Mouse (Mus musculus) heart, postnatal 0 days (tissue): ENCODE results near the gene Dcaf11. TPM values are rescaled to one million over a fixed set of nuclear protein-coding genes. Genes with fewer than 3 reads are reported as not detected.

ENCODE experiments used
- ATAC-seq: fragments of 200-750 bp; cut with Nextera tagmentation; 2 replicates; pipeline ENCODE4 v1.8.0; 2017; ENCODE audit warnings: low read depth, moderate number of reproducible peaks, moderate library complexity; ENCODE audit not compliant: insufficient read depth
- DNase-seq: peaks from one replicate; pipeline ENCODE4 v3.0.0-alpha.2; 2016; ENCODE audit warnings: low spot score
- H3K27ac ChIP-seq: fragments of 300-500 bp; sonication (generic); 2 replicates; pipeline ENCODE4 v1.5.1; 2014; ENCODE audit warnings: low read depth, mild to moderate bottlenecking
- H3K27me3 ChIP-seq: fragments of 300-500 bp; sonication (generic); 2 replicates; pipeline ENCODE4 v1.6.1; 2014; ENCODE audit warnings: low read length, mixed read lengths; ENCODE audit not compliant: control insufficient read depth, insufficient read depth
- H3K36me3 ChIP-seq: fragments of 300-500 bp; sonication (generic); replicated peaks from 2 replicates; pipeline ENCODE4 v1.6.1; 2014; ENCODE audit warnings: low read length, mixed read lengths; ENCODE audit not compliant: control insufficient read depth, insufficient read depth
- H3K4me1 ChIP-seq: fragments of 300-500 bp; sonication (generic); 2 replicates; pipeline ENCODE4 v1.6.1; 2014; ENCODE audit warnings: antibody characterized with exemption; ENCODE audit not compliant: control insufficient read depth, insufficient read depth
- H3K4me2 ChIP-seq: fragments of 300-500 bp; sonication (generic); 2 replicates; pipeline ENCODE4 v1.6.1; 2014; ENCODE audit warnings: low read depth, mild to moderate bottlenecking, low read length, moderate library complexity
- H3K4me3 ChIP-seq: fragments of 300-500 bp; sonication (generic); 2 replicates; pipeline ENCODE4 v1.5.1; 2014; ENCODE audit warnings: low read depth, low read length
- H3K9ac ChIP-seq: fragments of 300-500 bp; sonication (generic); replicated peaks from 2 replicates; pipeline ENCODE4 v1.6.1; 2014; ENCODE audit warnings: low read depth, low read length, mixed read lengths
- H3K9me3 ChIP-seq: fragments of 300-500 bp; sonication (generic); replicated peaks from 2 replicates; pipeline ENCODE4 v1.6.1; 2016; ENCODE audit warnings: low read length; ENCODE audit not compliant: control insufficient read depth
- CTCF ChIP-seq: IDR thresholded peaks from 2 replicates; pipeline ENCODE4 v1.5.1; 2016; ENCODE audit warnings: antibody characterized with exemption, control low read depth, low read depth
- EP300 ChIP-seq: IDR thresholded peaks from 2 replicates; pipeline ENCODE4 v1.6.1; 2016; ENCODE audit warnings: antibody characterized with exemption, low read depth
- WGBS: fragments of 180-500 bp; shearing (Covaris S2); extraction: QIAGEN DNeasy Blood & Tissue Kit; methylation state at CpG from one replicate; pipeline ENCODE4 v1.1.7; 2014; 5-methylcytosine and 5-hydroxymethylcytosine counted together
- polyA plus RNA-seq: library from polyadenylated mRNA; unstranded; fragments of >200 nt; fragmentation: Nextera tagmentation; extraction: Ambion mirVana; gene quantifications from 2 replicates; pipeline ENCODE4 v1.2.1, GENCODE M21; 2015
- total RNA-seq: library from RNA; depleted of rRNA; stranded (reverse); fragments of >200 nt; gene quantifications from 2 replicates; pipeline ENCODE4 v1.2.3, GENCODE M21; 2014; ENCODE audit warnings: low replicate concordance

Dcaf11 gene
- total and polyA plus RNA-seq, 2 experiments from 2014 or later = 74.4 to 81.6 TPM

GRCm38 (mm10) chr14:55590748-55591330 is 31.0 kb downstream of the Dcaf11 start, which contains the start of gene Psme2:
TSS of gene Psme2 (minus strand) at chr14:55591113.
- DNase-seq = peak; percentile 100
- ATAC-seq = peak; percentile 94
- Histone ChIP-seq H3K4me2 (peak within 1 kb of the TSS; percentile 93), H3K4me3 (peak within 1 kb of the TSS; percentile 79), H3K9ac (peak within 1 kb of the TSS; percentile 72), H3K27ac (peak within 1 kb of the TSS; percentile 96), H3K9me3 (no peaks in the 10 kb centered on the region), H3K27me3 (no peaks in the 10 kb centered on the region), H3K4me1 (peaks cover 14% of the 10 kb centered on the region), H3K36me3 (peaks cover 38% of the 10 kb centered on the region)
- WGBS = 0% methylated on average over 22 of the region's 22 CpGs
- TF ChIP-seq CTCF (no peak; the same call in 1 of the 2 replicates), EP300 (no peak)

DNA sequence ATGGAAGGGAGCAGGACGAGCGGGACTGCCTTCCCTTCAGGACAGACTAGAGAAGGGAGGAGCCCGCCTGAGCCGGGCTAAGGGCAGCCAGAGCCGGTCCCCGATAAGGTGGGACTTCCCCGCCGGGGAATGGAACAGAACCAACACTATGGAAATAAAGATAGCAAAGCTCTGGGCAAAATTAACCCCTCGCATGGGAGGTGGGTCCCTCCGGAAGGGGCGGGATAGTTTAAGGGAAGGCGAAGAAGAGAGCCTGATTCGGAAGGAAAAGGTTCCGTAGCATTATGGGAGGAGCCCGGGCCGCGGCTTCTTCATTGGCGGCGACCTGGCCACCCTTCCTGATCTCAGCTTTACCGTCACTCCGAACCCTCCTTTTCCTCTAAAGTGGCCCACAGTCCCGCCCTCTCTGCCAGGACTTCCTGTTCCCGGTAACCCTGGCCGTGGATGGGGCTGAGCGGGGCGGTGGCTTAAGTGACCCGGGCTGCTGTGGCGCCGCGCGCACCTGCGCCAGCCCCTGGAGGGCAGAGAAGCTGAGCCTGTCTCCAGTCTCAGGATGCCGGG is 31.6 kb downstream of the Dcaf11 start, which contains the start of gene Rnf31:
Gene Rnf31 (plus strand): TSS at position 378 of the 561 bp plus-strand sequence.
- Histone ChIP-seq H3K4me2 (peak within 1 kb of the TSS; percentile 93), H3K27ac (peak within 1 kb of the TSS; percentile 96), H3K4me3 (peak within 1 kb of the TSS; percentile 79), H3K36me3 (peaks cover 44% of the 10 kb centered on the region), H3K9me3 (no peaks in the 10 kb centered on the region), H3K9ac (peak within 1 kb of the TSS; percentile 72), H3K27me3 (no peaks in the 10 kb centered on the region), H3K4me1 (peaks cover 12% of the 10 kb centered on the region)
- DNase-seq (peak; percentile 99), ATAC-seq (peak; percentile 86)
- peak; percentile 82; the same call in 1 of the 2 replicates for TF ChIP-seq EP300
- TF ChIP-seq CTCF = no peak
- WGBS = under 1% methylated on average over 33 of the region's 33 CpGs

GRCm38 (mm10) chr14:55592226-55592625 is 32.4 kb downstream of the Dcaf11 start:
- WGBS = 3% methylated on average over 16 of the region's 16 CpGs
- Histone ChIP-seq H3K4me2 (peak overlapping the region; percentile 93), H3K9ac (peak overlapping the region; percentile 72), H3K4me1 (peaks cover 12% of the 10 kb centered on the region), H3K9me3 (no peaks in the 10 kb centered on the region), H3K27me3 (no peaks in the 10 kb centered on the region), H3K36me3 (peaks cover 52% of the 10 kb centered on the region), H3K4me3 (peak overlapping the region; percentile 79), H3K27ac (peak overlapping the region; percentile 96)
- DNase-seq = no peak
- ATAC-seq = no peak
- TF ChIP-seq CTCF (no peak), EP300 (no peak)

DNA sequence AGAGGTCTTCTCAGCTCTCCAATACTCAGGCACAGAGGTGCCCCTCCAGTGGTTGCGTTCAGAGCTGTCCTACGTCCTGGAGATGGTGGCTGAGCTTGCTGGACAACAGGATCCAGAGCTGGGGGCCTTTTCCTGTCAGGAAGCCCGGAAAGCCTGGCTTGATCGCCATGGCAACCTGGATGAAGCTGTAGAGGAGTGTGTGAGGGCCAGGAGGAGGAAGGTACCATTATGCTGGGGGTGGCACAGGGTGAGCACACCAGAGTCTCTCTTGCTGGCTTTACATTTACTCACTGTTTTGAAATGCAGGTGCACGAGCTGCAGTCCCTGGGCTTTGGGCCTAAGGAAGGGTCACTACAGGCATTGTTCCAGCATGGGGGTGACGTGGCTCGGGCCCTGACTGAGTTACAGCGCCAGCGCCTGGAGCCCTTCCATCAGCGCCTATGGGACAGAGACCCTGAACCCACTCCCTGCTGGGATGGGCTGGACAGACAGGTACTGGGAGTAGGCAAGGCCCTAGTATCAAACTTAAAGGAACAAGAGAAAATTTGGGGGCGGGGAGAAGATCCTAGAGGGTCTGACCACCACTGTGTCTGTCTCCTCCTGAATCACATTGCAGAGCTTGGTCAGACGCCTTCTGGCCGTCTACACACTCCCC is 36.4 kb downstream of the Dcaf11 start:
- Histone ChIP-seq H3K27ac (no peak overlapping the region), H3K9ac (no peak overlapping the region), H3K4me1 (peaks cover 12% of the 10 kb centered on the region), H3K4me3 (no peak overlapping the region), H3K9me3 (no peaks in the 10 kb centered on the region), H3K4me2 (no peak overlapping the region), H3K36me3 (peaks cover 76% of the 10 kb centered on the region), H3K27me3 (no peaks in the 10 kb centered on the region)
- ATAC-seq (no peak), DNase-seq (no peak)
- 69% methylated on average over 13 of the region's 13 CpGs for WGBS
- TF ChIP-seq EP300 (no peak), CTCF (no peak)

DNA sequence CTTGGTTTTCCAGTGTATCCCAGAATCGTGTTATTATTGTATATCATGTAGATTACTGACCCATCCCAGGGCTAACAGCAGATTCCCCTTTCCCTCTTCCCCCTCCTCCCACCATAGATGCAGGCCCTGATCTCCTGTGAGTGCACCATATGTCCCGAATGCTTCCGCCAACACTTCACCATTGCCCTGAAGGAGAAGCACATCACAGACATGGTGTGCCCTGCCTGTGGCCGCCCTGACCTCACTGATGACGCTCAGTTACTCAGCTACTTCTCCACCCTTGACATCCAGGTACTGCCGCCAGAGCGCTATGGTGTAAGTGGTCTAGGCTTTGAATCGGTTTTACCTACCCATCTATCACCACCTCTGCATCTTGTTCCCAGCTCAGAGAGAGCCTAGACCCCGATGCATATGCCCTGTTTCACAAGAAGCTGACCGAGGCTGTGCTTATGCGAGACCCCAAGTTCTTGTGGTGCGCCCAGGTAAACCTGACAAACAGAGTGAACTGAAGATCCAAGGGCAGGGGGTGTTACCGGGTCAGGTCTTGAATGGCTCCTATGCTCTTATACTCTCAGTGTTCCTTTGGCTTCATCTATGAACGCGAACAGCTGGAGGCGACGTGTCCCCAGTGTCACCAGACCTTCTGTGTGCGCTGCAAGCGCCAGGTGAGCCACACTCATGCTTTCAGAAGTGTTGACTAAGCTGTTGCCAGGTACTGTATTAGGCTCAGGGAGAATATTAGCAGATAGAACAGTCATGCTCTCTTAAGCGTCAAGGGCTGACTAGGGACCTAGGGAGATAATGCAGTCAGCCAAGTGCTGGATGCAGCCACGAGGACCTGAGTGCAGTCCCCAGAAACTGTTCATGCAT is 39.0 kb downstream of the Dcaf11 start:
- Histone ChIP-seq H3K9me3 (no peaks in the 10 kb centered on the region), H3K4me1 (no peaks in the 10 kb centered on the region), H3K36me3 (peaks cover 94% of the 10 kb centered on the region), H3K4me3 (no peak overlapping the region), H3K9ac (no peak overlapping the region), H3K27ac (no peak overlapping the region), H3K4me2 (no peak overlapping the region), H3K27me3 (no peaks in the 10 kb centered on the region)
- ATAC-seq (no peak), DNase-seq (no peak)
- 91% methylated on average over 21 of the region's 21 CpGs for WGBS
- TF ChIP-seq EP300 (no peak), CTCF (no peak)
